Mouse (Mus musculus) megakaryocyte, embryonic 14.5 days (primary cell): ENCODE results near the gene Aldoc.

Experiments used
- FLI1 ChIP-seq: IDR thresholded peaks from 2 replicates; pipeline ENCODE4 v1.6.1; 2012; ENCODE audit warnings: low read length, inconsistent platforms, mixed read lengths
- GATA1 ChIP-seq: IDR thresholded peaks from 3 replicates; pipeline ENCODE4 v1.6.1; 2012; ENCODE audit warnings: mixed read lengths, low read length, inconsistent platforms, borderline replicate concordance

DNA sequence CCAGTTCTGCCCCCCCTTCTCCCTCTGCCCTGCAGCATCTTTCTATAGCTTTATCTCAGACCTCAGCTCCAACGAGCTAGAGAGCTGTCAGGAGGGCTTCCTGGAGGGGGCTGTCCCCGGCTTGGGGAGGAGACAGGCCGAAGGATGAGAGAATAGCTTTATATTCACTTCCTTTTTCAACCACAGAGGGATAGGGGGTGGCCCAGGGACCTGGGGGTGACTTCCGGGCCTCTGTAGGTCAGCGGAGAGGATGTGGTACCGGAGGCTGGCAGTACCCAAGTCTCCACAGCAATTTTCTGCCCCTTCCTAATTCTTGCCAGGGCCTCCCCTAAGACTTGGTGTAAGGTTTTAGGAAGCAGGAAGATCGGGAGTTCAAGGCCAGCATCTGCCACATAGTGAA, 23.0 kb downstream of the Aldoc start:
- no peak for TF ChIP-seq GATA1
- TF ChIP-seq FLI1, result peak; percentile 81
